Mouse (Mus musculus): ENCODE data around the gene Hes5.

Hes5 gene

DNA sequence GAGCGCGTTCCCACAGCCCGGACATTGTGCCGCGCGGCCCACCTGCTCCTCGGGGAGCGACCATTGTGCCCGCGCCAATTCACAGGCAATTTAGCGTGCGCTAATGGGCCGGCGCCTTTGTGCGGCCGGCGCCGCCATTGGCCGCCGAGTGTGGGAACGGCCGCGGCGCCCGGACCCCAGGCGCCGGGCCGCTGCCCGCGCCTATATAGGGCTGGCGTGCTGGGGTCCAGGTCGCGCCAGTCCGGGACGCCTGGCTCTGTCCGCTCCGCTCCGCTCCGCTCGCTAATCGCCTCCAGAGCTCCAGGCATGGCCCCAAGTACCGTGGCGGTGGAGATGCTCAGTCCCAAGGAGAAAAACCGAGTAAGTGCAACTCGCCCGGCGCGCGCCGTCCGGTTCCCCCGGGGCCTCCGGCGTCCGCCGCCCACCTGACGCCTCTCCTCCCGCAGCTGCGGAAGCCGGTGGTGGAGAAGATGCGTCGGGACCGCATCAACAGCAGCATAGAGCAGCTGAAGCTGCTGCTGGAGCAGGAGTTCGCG is at the start of gene Hes5:
Gene Hes5 (plus strand): TSS at position 234 of the 536 bp plus-strand sequence.
- no peak for DNase-seq (ENCODE audit: low read depth, low spot score)

DNA sequence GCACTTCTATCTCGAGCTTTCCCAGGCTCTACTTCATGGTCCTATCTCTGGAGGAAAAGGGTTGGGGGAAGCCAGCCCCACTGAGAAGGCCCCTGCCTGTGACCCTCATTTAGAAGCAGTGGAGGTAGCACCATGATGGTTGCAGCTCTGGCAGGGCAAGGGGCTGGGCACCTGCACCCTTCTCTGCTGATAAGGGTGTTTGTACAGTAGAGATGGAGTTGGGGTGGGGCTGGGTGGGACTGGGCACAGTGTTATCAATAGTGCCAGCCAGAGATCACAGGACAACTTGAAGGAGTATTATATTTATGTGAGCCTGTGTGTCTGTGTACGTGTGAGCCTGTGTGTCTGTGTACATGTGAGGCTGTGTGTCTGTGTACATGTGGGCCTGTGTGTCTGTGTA is 49.1 kb upstream of the Hes5 start:
- DNase-seq (ENCODE audit: low read depth, low spot score): no peak

DNA sequence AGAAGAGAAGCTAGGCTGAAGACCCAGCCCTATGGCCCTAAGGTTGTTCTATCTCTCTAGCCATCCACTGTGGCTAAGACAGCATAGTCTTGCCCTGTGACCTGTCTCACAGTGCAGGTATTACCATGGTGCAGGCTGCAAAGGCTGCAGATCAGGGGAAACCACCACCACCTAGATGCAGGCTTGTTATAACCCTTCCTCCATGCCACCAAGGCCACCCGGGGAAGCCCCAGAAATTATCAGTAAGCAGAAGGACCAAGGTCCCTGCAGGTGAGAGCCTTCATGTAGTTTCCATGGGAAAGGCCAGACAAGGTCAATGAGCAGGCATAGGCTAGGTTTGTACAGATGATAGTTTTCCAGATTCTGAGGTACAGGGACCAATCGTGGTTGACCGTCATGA is 46.9 kb upstream of the Hes5 start:
- no peak for DNase-seq (ENCODE audit: low read depth, low spot score)

DNA sequence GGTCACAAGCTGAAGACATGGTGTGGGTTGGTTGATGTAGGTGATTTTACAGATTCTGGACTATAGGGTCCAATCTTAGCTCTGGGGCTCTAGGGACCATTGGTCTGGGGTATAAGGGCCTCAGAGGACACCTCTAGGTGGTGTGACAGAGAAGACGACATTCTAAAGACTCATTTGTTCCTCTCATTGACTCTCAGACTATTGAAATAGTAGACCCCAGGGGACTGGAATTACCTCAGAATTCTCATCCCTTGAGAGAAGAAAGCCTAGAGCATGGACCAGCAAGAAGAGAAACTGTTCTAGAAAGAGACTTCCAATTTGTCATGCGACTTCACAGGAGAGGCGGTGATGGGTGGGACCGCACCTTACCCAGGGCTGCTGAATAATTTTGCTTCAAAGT is 46.5 kb upstream of the Hes5 start:
- DNase-seq (ENCODE audit: low read depth, low spot score): no peak

DNA sequence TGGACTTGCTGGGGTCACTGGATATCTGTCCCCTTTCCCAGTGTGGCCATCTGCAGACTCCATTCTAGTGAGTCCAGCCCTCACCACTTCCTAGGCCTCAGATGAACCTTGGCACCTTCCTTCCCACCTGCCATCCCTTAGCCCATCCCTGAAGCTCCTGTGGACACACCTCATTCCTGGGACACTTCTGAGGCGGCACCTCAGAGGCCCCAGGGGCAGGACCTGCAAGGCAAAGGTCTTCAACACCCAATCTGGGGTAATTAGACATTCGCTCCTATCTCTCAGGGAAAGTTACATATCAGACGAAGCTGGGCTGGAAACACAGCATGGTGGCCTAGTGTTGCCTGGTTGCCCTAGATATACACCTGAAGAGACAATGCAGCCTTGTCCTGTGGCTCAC is 46.0 kb upstream of the Hes5 start:
- DNase-seq (ENCODE audit: low read depth, low spot score): no peak

DNA sequence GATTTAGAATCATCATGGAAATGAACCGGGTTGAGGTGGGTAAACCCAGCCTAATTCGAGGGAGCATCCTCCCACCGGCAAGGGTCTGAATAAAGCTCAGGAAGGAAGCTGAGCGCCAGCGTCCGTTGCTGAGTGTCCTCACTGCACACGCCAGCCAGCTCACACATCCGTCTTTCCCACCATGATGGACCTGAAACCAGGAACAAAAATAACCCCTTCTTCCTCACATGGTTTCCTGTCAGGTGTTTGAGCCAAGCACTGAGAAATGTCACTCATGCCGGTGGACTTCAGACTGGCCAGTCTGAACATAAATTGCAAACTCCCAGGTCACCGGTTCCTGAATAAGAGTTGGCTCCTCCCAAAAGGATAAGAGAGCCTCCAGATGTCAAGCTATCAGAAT is 45.4 kb upstream of the Hes5 start:
- no peak for DNase-seq (ENCODE audit: low read depth, low spot score)

DNA sequence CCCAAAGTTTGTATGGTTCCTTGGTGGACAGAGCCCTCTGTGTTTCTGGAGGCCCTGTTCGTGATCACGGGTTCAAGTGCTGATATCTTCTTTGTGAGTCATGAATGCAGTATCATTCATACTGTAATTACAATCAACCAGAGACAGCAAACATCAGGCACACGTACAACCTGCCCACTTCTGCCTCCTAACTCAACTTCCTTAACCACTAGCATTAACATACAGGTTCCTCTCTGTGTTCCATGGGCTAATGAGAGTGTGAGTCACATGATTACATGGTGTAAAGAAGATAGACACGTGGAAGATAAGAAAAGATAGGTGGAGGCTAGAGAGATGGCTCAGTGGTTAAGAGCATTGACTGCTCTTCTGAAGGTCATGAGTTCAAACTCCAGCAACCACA is 44.1 kb upstream of the Hes5 start:
- DNase-seq (ENCODE audit: low read depth, low spot score): no peak

DNA sequence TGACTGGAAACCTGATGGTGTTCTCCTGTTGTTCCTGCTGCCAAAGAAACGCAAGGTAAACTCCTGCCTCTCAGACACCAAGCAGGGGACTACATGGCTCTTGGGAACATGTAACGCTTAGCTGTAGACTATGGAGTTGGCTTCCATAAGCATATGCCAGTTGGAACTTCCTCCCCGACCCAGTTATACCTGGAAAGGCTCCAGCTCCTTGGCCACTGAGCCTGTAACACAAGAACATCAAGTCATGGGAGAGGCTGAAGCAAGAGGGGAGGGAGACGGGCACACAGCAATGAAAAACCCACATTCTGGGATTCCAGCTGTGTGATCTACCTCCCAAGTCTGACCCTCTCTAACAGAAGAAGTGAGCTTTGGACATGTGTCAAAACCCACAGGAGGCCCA is 38.4 kb upstream of the Hes5 start:
- DNase-seq (ENCODE audit: low read depth, low spot score): no peak

DNA sequence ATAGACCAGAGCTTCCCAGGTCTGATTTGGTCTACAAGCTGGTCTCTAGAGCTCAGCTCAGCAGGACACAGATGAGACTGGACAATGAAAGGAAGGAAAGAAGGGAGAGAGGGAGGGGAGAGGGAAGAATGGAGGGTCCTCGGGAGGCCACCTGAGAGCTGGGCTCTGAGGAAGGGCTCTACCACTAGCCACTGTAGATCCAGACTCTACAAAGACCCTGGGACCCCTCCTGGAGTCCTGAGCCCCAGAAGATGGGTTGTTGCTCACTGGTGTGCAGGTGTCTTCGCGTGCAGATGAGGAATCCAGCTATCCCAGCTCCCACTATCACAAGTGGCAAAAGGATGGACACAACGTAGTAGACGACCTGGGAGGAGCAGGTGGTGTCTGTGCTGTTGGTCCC is 37.8 kb upstream of the Hes5 start:
- DNase-seq (ENCODE audit: low read depth, low spot score): no peak

DNA sequence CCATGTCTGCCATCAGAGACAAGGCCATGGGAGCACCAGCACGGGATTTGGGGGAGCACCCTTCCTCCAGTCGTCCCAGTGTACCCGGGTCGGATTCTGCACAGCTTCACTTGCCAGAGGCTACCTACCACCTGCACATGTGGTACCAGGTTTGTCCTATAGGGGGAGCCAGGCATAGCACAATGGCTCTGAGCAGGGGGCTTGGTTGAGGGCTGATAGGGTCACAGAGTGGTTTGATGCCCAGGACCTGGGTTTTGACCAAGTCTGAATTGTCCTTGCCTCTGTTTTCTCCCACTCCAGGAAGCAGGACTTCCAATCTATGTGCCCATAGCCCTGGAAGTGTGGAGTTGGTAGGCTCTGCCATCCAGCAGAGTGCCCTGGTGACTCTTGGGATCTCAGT is 35.3 kb upstream of the Hes5 start:
- no peak for DNase-seq (ENCODE audit: low read depth, low spot score)

DNA sequence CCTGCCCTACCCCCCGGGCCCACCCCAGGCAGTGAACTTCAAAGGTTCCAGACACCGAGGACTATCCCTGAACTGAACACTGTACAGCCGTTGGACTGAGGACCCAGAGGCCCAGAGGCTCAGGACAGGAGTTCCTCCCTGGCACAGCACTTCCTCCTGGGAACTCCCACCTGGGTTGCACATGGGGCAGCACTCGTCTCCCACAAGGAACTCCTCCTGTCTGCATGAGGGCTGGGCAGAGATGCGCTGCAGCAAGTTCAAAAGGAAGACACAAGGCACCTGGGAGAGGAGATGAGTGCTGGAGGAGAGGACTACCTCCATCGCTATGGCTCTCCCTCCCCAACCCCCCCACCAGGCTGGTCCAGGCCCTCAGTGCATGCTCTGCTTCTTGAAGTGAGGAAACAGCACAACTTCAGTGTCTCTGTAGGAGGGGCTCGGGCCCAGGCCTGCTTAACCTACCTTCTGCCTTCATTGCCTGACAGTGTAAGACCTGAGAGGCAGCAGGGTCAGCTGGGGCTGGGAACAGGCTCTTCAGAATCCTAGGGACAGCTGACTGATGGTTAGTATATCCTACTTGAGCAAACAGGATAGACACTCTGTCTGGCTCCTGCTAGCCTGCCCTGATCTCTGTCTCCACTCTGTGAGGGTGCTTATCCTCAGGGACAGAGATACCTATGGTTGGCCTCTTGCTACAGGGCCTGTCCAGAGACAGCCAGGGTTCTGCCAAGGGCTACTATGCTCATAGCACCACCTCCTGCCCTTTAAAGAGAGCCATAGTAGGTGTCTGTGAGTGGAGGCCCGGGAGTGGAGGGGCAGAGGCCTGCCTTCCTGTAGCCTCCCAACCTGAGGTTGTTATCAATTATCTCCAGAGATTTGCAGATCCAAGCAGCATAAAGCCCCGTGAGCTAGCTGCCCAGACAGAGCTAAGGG is 33.5 kb upstream of the Hes5 start:
- DNase-seq (ENCODE audit: low read depth, low spot score): no peak

DNA sequence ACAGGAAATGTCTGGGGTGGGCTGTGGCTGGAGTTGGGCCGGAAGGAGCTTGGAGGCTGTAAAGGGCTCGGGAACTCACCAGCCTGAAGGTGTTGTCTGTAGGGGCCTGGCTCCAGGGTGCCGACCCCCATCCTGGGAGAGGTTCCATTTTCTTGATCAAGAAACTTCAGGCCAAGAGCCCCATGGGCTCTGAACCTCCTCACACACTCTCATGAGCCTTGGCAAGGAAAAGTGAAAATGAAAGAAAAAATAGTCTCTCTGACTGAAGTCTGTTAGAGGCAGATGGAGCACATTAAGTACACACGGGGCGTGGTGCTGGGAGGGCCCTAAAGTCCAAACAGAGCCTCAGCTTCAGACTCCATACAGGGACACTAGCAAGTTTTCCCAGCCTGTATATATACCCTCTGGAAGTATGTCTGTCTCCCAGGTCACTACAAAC is 32.8 kb upstream of the Hes5 start:
- no peak for DNase-seq (ENCODE audit: low read depth, low spot score)

DNA sequence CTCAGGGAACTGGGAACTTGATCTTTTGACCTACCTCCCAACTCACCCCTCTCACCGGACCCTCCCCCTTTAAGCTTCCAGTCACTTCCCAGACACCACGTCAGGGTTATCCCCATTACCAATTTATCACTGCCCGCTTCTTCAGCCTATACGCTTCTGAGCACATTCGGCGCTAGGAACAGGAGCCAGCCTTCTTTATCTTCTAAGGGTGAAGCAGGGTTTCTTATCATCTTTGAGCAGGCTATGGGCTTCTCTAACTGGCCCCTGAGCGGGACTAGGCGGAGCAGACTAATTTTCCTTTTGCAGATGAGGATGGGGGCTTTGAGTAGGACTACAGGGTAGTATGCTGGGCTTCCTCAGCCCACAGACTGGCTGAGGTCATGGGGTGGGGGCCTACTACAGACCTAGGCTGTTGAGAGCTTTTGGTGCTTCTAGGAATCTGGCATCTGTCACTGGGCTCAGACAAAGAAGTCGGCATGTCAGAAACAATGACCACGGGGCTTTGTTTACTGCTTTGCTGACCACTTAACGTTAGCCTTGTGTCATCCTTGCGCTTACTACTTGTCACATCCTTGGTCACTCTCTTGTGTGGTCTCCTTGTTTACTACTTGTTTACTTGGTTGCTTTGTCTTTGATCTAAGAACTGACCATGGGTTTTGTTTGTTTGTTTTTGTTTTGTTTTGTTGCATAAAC is 32.2 kb upstream of the Hes5 start, which contains the start of gene Tnfrsf14:
Gene Tnfrsf14 (minus strand): TSS at position 169 of the 693 bp plus-strand sequence.
- DNase-seq (ENCODE audit: low read depth, low spot score): no peak

DNA sequence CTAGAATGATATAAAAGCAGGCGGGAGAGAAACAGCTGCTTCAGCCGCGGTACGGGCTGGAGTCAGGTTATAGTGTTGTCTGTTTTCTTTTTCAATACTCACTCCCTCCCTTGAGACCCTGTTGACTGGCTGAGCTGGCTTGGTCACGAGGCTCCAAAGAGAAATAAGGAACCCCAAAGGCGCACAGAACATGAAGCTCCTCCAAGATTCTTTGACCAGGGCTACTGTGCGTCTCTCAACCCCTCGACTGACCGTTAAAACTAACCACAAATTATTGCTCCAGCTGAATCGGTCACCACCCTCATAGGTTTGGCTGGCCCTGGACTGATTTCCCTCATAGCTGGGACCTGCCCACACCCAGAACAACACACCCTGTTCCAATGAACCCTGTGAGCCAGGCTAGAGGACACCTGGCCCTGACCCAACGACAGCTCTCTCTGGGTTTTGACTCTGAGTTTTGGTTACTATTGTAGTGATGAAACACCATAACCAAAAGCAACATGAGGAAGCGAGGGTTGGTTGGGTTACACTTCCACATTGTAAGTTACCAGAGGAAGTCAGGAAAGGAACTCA is 31.5 kb upstream of the Hes5 start:
- DNase-seq (ENCODE audit: low read depth, low spot score): no peak

DNA sequence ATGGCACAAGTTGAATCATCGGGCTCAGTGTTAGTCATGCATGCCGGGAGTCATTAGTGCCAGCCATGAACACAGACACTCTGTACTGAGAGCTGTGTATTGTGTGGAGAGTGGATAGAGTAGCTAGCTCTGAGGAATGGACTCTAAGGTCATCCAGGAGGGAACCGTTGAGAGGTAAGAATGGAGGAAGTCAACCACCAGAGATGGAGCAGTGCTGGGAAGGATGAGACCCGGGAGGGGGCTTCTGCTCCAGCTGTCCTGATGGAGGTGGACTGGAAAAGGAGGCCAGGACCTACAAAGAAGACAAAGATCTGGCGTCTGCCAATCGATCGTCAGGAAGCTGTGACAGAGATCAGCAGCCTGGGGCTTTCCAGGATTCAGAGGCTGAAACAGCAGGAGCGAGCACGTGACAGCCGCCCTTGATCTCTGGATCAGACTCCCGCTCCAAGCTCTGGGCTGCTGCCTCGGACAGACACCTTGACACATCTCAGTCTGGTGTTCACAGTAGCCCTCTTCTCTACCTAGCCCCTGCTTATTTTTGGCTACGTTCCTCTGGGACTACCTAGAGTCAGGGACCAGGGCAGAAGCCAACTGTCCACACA is 27.3 kb upstream of the Hes5 start:
- no peak for DNase-seq (ENCODE audit: low read depth, low spot score)

DNA sequence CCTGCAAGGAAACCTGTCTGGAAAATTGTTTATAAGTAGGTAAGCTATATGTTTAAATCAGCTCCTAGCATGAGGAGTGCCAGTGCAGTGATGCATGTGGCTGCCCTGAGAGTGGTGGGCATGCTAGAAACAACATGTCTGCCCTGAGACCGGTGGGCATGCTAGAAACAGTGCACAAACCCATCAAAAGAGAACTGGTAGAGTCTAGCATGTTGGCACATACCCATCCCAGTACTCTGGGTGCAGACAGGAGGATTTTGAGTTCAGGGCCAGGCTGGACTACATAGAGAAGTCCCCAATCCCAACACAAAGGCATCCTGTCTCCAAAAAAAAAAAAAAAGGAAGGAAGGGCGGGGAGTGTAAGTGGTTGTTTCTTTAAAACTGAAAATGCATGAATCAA is 25.9 kb upstream of the Hes5 start:
- no peak for DNase-seq (ENCODE audit: low read depth, low spot score)

DNA sequence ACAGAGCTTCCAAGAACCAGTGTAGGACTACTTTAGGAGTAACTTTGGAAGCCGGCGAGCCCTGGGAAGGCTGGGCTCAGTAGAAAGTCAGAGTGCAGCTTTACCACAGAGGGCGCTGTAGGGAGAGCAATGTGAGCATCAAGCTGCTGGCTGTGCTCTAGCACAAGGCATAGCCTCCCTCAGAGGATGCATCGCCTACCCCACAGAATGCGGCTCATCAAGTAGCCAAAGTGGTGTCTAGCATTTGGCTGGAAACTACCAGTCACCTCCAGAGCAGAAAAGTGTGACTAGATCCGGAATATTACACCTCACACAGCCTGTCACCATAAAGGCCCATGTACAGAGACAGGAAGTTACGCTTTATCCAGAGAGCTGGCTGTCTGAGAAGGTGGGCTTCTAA is 24.9 kb upstream of the Hes5 start:
- no peak for DNase-seq (ENCODE audit: low read depth, low spot score)

DNA sequence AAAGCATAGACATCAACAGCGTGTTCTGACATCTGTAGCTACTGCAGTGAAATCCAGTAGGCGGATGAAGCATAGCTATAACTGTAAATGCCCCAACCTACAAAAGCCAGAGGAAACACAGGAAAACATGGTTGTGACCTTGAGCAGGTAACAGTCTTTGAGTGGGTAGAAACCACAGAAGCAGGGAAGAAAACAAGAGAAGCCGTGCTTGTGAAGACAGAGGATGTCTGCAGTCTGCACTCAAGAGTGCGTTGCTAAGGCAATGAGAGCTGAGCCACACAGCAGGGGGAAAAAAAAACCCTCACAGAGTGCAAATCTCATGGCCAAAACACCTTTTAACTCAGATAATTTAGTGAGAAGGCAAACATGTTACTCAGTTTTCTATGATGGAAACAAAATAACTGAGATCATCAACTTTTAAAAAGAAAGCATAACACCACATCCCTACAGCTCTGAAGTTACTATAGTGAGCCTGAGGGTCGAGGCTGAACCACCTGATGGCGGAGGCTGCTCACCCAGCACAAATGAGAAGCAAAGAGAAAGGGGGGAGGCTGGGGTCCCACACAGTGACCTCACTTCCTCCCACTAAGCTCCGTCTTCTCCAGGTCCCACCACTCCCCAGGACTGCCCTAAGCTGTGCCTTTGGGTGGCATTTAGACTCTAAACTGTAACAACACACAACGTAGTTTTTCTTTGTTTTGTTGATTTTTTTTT is 24.0 kb upstream of the Hes5 start:
- DNase-seq (ENCODE audit: low read depth, low spot score): no peak

DNA sequence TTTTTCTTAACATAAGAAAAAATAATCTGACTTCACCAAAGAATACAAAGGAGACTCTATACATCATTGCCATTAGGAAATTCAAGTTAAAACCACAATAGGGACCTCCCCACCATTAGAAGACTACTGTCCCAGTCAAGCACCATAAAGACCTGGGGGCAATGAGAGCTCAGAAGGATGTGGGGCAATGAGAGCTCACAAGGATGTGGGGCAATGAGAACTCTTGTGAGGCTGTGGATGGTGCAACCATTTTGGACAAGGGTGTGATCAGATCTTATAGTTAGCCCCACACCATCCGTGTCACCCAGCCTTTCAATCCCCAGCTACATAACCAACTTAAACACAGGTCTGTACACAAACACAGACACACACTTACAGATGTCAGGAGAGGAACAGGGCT is 23.0 kb upstream of the Hes5 start:
- DNase-seq (ENCODE audit: low read depth, low spot score): no peak

DNA sequence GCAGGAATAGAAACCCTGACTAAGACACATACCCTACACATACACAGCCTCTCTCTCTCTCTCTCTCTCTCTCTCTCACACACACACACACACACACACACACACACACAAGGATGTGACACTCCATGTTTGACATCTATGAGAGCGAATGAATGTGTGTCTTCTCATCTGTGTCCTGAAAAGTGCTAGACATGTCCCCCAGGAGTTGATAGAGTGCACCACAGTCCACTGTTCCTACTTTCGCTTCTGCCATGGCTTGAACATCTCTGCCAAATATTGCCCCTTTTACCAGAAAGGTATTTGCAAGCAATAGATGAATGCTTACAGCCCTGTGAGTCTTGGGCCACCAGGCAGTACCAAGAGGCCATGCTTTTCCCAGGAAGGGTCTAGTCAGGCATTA is 20.6 kb upstream of the Hes5 start:
- no peak for DNase-seq (ENCODE audit: low read depth, low spot score)

DNA sequence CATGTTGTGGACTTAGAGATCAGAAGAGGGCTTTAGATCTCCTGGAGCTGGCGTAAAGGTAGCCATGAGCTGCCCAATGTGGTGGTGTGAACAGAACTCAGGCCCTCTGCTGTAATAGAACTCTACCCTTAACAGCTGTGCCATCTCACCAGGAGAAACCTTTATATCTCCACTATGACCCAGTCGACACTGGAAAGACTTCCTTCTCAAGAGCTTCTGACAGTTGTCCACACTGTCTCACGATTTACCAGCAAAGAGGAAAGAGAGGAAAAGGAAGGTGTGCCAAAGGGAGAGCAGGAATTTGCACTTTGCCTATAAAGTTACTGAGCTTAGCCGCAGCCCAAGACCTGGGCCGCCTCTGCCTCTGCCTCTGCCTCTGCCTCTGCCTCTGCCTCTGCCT is 18.9 kb upstream of the Hes5 start:
- no peak for DNase-seq (ENCODE audit: low read depth, low spot score)
